Mouse (Mus musculus) hindbrain, embryonic 10.5 days (tissue): ENCODE measurements around the gene Nfasc. TPM values are rescaled to one million over a fixed set of nuclear protein-coding genes. Genes with fewer than 3 reads are reported as not detected.

Source experiments
- DNase-seq: peaks from one replicate; pipeline ENCODE4 v3.0.0-alpha.2; 2017; ENCODE audit warnings: low spot score
- H3K27ac ChIP-seq: fragments of 300-500 bp; sonication (generic); 2 replicates; pipeline ENCODE4 v1.5.1; 2016; ENCODE audit warnings: mild to moderate bottlenecking, moderate library complexity
- H3K27me3 ChIP-seq: fragments of 300-500 bp; sonication (generic); 2 replicates; pipeline ENCODE4 v1.6.1; 2016; ENCODE audit warnings: mild to moderate bottlenecking; ENCODE audit not compliant: poor library complexity, insufficient read depth, severe bottlenecking
- H3K36me3 ChIP-seq: fragments of 300-500 bp; sonication (generic); 2 replicates; pipeline ENCODE4 v1.6.1; 2016; ENCODE audit warnings: mild to moderate bottlenecking, moderate library complexity
- H3K4me1 ChIP-seq: fragments of 300-500 bp; sonication (generic); replicated peaks from 2 replicates; pipeline ENCODE4 v1.6.1; 2016; ENCODE audit warnings: mild to moderate bottlenecking
- H3K4me3 ChIP-seq: fragments of 300-500 bp; sonication (generic); 2 replicates; pipeline ENCODE4 v1.5.1; 2016; ENCODE audit warnings: mild to moderate bottlenecking, moderate library complexity
- H3K9me3 ChIP-seq: fragments of 300-500 bp; sonication (generic); 2 replicates; pipeline ENCODE4 v1.6.1; 2016; ENCODE audit warnings: mild to moderate bottlenecking, moderate library complexity
- WGBS: fragments of 180-500 bp; shearing (Covaris S2); methylation state at CpG from one replicate; pipeline ENCODE4 v1.1.7; 2016; 5-methylcytosine and 5-hydroxymethylcytosine counted together
- polyA plus RNA-seq: library from polyadenylated mRNA; unstranded; fragments of >200 nt; fragmentation: Nextera tagmentation; extraction: Ambion mirVana; gene quantifications from 2 replicates; pipeline ENCODE4 v1.2.1, GENCODE M21; 2016

Gene Nfasc
- polyA plus RNA-seq, 1 experiment from 2014 or later, result 39.2 TPM

GRCm38 (mm10) chr1:132523920-132524319 lies 217.7 kb downstream of the Nfasc start:
- peaks cover 25% of the 10 kb centered on the region for H3K36me3 ChIP-seq
- peaks cover 14% of the 10 kb centered on the region for H3K27me3 ChIP-seq
- no peak overlapping the region for H3K4me3 ChIP-seq
- no peaks in the 10 kb centered on the region for H3K9me3 ChIP-seq
- no peak overlapping the region for H3K27ac ChIP-seq
- no peak for DNase-seq
- H3K4me1 ChIP-seq, result peaks cover 22% of the 10 kb centered on the region
- 32% methylated on average over 4 of the region's 4 CpGs for WGBS

- no peak for DNase-seq
- Histone ChIP-seq H3K9me3 (no peaks in the 10 kb centered on the region), H3K27ac (no peak overlapping the region), H3K4me1 (peaks cover 22% of the 10 kb centered on the region), H3K27me3 (peaks cover 11% of the 10 kb centered on the region), H3K4me3 (no peak overlapping the region), H3K36me3 (peaks cover 25% of the 10 kb centered on the region)
- 79% methylated on average over 8 of the region's 8 CpGs for WGBS
These were observed 218.5 kb downstream of the Nfasc start for GRCm38 (mm10) chr1:132523048-132523447.

- Histone ChIP-seq H3K9me3 (no peaks in the 10 kb centered on the region), H3K27me3 (peaks cover 11% of the 10 kb centered on the region), H3K36me3 (peaks cover 37% of the 10 kb centered on the region), H3K4me1 (peaks cover 17% of the 10 kb centered on the region; the same call in 1 of the 2 replicates), H3K27ac (0 out of 2 replicates have a peak overlapping the region, but pooled peaks have one; percentile 19), H3K4me3 (no peak overlapping the region)
- peak; percentile 49 for DNase-seq
- 15% methylated on average over 3 of the region's 6 CpGs for WGBS
These were observed 220.8 kb downstream of the Nfasc start for GRCm38 (mm10) chr1:132520764-132521163.

- 0 out of 2 replicates have a peak, but pooled peaks cover 5% of the 10 kb centered on the region for H3K27me3 ChIP-seq
- 88% methylated on average over 11 of the region's 11 CpGs for WGBS
- H3K27ac ChIP-seq, result no peak overlapping the region
- no peak overlapping the region for H3K4me3 ChIP-seq
- peaks cover 47% of the 10 kb centered on the region for H3K36me3 ChIP-seq
- H3K9me3 ChIP-seq, result no peaks in the 10 kb centered on the region
- peaks cover 17% of the 10 kb centered on the region; the same call in 1 of the 2 replicates for H3K4me1 ChIP-seq
- no peak for DNase-seq
These were observed 221.9 kb downstream of the Nfasc start for GRCm38 (mm10) chr1:132519734-132520133.

GRCm38 (mm10) chr1:132518621-132519020 lies 223.0 kb downstream of the Nfasc start:
- peaks cover 18% of the 10 kb centered on the region; the same call in 1 of the 2 replicates for H3K4me1 ChIP-seq
- H3K4me3 ChIP-seq, result no peak overlapping the region
- H3K36me3 ChIP-seq, result peaks cover 53% of the 10 kb centered on the region
- H3K27ac ChIP-seq, result no peak overlapping the region
- H3K9me3 ChIP-seq, result no peaks in the 10 kb centered on the region
- 0 out of 2 replicates have a peak, but pooled peaks cover 5% of the 10 kb centered on the region for H3K27me3 ChIP-seq
- WGBS, result 86% methylated on average over 18 of the region's 18 CpGs
- DNase-seq, result no peak

GRCm38 (mm10) chr1:132516776-132517175 lies 224.8 kb downstream of the Nfasc start:
- Histone ChIP-seq H3K9me3 (no peaks in the 10 kb centered on the region), H3K27me3 (0 out of 2 replicates have a peak, but pooled peaks cover 5% of the 10 kb centered on the region), H3K4me3 (no peak overlapping the region), H3K36me3 (peaks cover 50% of the 10 kb centered on the region), H3K4me1 (peaks cover 14% of the 10 kb centered on the region; the same call in 1 of the 2 replicates), H3K27ac (no peak overlapping the region)
- no peak for DNase-seq
- WGBS, result 91% methylated on average over 11 of the region's 11 CpGs

GRCm38 (mm10) chr1:132515339-132515738 lies 226.3 kb downstream of the Nfasc start:
- no peaks in the 10 kb centered on the region for H3K27me3 ChIP-seq
- peaks cover 7% of the 10 kb centered on the region; the same call in 1 of the 2 replicates for H3K4me1 ChIP-seq
- WGBS, result 89% methylated on average over 12 of the region's 12 CpGs
- H3K4me3 ChIP-seq, result no peak overlapping the region
- no peak overlapping the region for H3K27ac ChIP-seq
- H3K36me3 ChIP-seq, result peaks cover 40% of the 10 kb centered on the region
- no peaks in the 10 kb centered on the region for H3K9me3 ChIP-seq
- DNase-seq, result no peak

Other genes starting within 250 kb of the Nfasc start
- gene Tmem81, start 235.6 kb downstream of the Nfasc start, polyA plus RNA-seq, result 1.1 and 1.9 TPM in 2 replicates
- 41.2 and 87.6 TPM in 2 replicates for gene Cntn2, start 198.5 kb downstream of the Nfasc start, polyA plus RNA-seq
- 7.3 and 10.4 TPM in 2 replicates for gene Lrrn2, start 138.5 kb upstream of the Nfasc start, polyA plus RNA-seq